Mouse (Mus musculus) urinary bladder, adult 2 months (tissue): Measurements from ENCODE around the gene Cdk17. TPM values are rescaled to one million over a fixed set of nuclear protein-coding genes. Genes with fewer than 3 reads are reported as not detected.
"Not testable (repeated sequence)": the region's sequence is repeated elsewhere in the genome, so short reads cannot be mapped to it uniquely, and the experiment has no call there.

Experiments
- DNase-seq: peaks from one replicate; pipeline ENCODE4 v3.0.0; 2022; ENCODE audit warnings: low spot score
- polyA plus RNA-seq: library from polyadenylated mRNA; depleted of rRNA; stranded (reverse); fragments of >200 nt; gene quantifications from 2 replicates; pipeline ENCODE4 v1.2.3, GENCODE M21; 2012

Cdk17 gene
- polyA plus RNA-seq, 1 experiment, result 27.6 TPM

GRCm38 (mm10) chr10:93143285-93143985, 17.2 kb upstream of the Cdk17 start:
- no peak for DNase-seq

DNA sequence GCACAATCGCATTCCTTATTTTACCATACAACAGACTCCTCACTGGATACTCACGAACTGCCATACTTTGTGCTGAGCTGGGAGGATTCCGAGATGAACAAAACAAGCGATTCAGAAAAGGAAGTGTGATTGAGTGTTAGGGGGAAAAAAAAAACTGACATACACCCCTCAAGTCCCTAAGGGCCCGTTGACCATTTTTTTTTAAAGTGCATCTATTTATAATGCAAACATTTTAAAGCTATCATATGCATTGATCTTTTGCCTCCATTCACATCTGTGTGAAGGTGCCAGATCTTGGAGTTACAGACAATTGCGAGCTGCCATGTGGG, 16.7 kb upstream of the Cdk17 start:
- no peak for DNase-seq

GRCm38 (mm10) chr10:93144579-93144978, 16.1 kb upstream of the Cdk17 start:
- DNase-seq, result no peak

DNA sequence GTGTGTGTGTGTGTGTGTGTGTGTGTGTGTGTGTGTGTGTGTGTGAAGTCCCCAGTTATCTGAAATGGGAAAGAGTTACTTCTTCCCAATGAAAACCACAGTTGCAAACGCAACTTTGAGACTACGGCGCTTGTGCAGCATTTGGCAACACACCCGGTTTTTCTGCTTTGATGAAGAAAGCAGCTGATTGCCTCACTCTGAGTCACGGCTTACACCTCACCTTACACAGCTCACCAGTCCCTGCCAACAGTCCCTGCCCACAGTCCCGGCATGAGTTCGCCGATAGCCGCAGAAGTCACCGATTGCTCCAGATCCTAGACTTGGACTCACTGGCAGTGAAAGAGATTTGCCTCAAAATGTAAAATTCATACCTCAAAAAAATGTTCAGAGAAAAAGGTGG, 15.6 kb upstream of the Cdk17 start:
- peak; percentile 38 for DNase-seq

- DNase-seq, result no peak
Observed at GRCm38 (mm10) chr10:93146601-93147000, 14.1 kb upstream of the Cdk17 start.

DNA sequence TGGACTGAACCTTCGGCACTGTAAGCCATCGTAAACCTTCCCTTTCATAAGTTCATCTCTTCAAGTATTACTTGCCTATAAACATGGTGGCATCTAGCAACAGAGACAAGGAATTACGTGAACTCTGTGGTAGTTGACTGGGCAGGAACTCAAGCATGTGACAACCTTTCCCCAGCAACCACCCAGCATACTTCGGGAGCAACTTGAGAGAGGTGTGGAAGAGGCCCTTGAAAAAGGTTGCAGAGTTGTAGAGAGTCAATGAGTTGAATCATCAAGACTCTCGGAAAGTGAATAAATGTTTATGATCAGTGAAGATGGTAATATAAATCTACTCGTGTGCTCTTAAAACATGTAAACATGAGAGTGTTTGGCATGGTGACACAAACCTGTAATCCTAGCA, 13.0 kb upstream of the Cdk17 start:
- no peak for DNase-seq

GRCm38 (mm10) chr10:93149597-93149996, 11.1 kb upstream of the Cdk17 start:
- no peak for DNase-seq

DNA sequence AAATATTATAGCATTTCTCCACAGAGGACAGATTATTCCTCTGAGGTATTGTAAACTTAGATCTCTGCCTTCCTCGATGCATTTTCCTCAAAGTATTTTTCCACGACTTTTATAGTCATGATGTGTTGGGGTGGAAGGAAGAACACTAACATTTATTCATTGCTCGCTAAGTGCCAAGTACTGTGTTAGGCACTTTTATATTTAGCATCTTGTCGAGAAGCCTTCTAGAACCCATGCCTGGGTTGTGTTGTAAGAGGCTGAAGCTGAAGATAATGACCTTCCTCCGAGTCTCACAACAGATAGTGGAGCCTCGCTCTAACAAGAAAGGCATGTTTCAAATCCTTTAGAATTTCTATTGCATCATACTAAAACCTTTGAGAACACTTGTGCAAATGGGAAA, 8.9 kb upstream of the Cdk17 start:
- DNase-seq, result no peak

DNA sequence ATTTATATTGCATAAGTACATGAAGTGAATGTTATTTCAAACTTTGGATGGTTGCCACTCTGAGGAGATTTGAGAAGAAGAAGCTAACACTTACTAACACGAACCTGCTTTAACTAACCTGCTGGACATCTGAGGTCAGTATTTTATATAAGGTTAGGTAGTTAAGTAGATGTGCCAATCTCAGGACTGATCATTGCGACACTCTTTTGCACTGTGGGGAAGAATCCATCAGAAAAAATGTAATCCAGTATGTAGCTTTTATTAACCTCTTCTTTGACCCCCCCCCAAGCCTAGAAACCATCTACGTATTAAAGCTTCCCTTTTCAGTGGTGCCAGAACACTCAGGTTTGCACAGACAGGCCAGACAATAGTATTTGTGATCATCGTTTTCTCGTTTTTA, 8.0 kb upstream of the Cdk17 start:
- no peak for DNase-seq

DNA sequence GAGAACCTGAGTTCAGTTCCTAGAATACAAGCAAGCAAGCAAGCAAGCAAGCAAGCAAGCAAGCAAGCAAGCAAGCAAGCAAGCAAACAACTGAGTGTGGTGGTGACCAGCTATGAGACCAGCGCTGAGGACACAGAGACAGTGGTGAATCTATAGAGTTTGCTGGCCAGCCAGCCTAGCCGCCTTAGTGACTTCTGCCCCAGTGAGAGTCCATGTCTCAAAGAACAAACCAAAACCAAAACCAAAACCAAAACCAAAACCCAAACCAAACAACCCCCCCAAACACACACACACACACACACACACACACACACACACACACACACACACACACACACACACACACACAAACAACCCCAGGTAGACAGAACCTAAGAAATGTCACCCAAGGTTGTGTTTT, 7.3 kb upstream of the Cdk17 start:
- not testable (repeated sequence) for DNase-seq

- DNase-seq, result no peak
Observed at GRCm38 (mm10) chr10:93159651-93160496, 801 bp upstream of the Cdk17 start.

DNA sequence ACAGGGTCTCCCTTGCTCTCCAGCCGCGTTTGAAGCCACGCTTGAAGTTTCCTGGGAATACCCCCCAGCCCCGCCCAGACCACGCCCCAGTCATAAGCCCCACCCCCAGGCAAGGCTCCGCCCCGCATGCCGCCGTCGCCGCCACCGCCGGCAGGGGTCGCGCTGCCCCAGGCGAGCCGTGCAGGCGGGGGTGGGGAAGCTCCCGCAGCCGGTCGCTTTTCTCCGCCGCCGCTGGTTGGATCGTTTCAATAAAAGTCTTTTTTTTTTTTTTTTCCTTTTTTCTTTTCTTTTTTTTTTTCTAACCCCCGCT, 223 bp upstream of the Cdk17 start:
- peak; percentile 84 for DNase-seq

DNA sequence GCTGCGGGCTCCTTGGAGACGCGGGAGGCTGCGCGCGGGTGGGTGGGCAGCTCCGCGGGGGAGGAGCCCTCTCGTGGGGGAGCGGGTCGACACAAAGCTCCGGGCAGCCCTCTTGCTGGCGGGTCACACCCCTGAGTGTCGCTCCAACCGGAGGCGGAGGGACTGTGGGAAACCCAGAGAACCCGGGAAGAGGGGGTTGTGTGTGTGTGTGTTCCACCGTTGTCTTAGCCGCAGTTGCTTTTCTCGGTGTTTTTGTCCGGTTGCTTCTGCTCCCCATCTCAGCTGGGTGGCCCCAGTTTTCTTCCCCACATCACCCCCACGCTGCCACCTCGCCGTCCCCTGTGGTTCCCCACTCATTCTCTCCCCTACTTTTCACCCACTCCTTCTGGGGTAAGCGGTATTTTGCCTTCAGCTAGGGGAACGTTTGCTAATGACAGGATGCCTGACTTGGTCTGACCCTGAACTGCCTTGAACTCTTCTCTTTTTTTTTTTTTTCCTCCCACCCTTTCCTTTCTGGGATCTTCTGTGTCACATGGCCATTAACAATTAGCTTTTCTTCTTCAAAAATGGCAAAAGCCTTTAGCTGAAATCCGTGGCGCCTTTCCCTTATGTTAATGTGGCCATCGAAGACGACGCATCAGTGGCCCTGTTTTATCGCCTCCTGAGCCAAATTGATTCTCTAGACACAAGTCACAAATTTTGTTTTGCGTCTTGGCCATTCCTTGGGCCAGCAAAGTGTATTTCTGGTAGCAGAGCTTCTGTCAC, 1.0 kb downstream of the Cdk17 start:
- no peak for DNase-seq

- DNase-seq, result no peak
Observed at GRCm38 (mm10) chr10:93162276-93162971, 1.7 kb downstream of the Cdk17 start.

DNA sequence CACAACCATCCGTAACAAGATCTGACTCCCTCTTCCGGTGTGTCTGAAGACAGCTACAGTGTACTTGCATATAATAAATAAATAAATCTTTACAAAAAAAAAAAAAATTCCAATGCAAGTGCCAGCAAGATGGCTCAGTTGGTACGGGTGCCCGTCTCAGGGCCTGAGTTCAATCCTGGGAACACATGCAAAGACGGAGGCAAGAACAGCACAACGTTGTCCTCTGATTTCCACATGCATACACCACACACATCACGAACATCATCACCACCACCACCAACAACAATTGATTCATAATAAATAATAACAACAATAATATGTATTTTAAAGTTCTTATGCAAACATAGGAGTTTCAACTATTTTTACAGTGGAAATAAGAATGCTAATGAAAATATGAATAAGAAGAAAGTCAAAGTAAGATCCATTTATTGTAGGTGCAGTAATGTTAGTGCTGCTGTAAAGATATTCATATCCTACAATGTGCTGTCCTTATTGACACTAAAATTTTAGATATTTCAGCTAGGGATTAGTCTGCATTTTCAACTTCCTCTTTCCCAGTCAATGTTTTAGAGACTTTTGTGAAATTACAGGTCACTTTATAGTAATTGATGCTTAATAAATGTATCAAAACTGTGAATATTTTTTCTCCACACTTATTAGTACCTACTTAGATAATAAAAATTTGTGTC, 2.4 kb downstream of the Cdk17 start:
- DNase-seq, result no peak

GRCm38 (mm10) chr10:93163711-93164488, 3.2 kb downstream of the Cdk17 start:
- no peak for DNase-seq

GRCm38 (mm10) chr10:93165416-93166381, 5.0 kb downstream of the Cdk17 start:
- DNase-seq, result no peak

DNA sequence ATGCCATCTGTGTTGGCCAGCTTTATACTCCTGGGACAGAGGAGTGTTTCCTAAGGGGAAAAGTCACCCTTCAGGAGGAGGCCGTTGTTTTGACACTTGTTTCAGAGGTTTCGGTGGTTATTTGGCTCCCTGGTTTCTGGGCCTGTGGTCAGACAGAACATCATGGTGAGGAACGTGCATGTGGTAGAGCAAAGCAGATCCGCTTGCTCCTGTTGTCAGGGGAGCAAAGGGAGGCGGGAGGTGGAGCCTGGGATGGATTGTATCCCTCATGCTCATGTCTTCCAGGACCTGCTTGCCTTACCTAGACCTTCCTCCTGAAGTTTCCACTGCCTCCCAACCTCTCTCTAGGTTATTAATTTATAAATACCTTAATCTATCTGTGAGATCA, 5.7 kb downstream of the Cdk17 start:
- DNase-seq, result no peak

DNA sequence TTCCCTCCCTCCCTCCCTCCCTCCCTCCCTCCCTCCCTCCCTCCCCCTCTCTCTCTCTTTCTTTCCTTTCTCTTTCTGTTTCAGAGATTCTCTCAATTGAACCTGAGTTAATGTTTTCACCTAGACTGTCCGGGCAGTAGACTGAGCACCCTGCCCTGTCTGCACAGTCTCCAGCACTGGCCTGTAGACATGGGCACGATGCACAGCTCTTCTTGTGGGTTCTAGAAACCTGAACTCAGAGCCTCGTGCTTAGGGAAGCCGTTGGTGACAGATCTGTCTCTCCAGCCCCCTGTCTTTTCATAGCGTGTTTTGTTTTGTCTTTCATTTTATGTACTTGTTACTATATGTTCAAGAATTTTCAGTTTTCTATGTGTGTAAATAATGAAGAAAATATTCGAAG, 6.6 kb downstream of the Cdk17 start:
- no peak for DNase-seq

- no peak for DNase-seq
Observed at GRCm38 (mm10) chr10:93168067-93168466, 7.4 kb downstream of the Cdk17 start.
